Mouse (Mus musculus): ENCODE data around the gene Lrig1. TPM values are rescaled to one million over a fixed set of nuclear protein-coding genes. Genes with fewer than 3 reads are reported as not detected.

Gene Lrig1
- polyA plus RNA-seq, 1 experiment from 2014 or later = 23.8 TPM

DNA sequence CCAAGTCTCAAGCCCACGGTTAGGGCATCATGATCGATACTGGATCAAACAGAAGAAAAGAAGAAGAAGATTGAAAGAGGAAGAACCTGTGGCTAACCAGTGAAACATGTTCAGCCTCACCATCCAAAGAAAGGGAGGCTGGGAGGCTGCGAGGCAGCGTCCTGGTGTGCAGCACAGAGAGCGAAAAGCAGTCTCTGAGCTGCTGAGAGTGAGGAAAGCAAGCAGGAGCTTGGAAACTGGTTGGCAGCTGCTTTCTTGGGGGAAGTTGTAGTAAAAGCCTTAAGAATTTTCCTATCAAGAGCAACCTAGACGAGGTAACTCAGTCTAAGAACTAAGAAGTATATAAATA, 17.7 kb downstream of the Lrig1 start:
- H3K4me3 ChIP-seq = no peak overlapping the region
- no peaks in the 10 kb centered on the region for H3K27me3 ChIP-seq
- H3K4me2 ChIP-seq = peak overlapping the region; percentile 27
- no peaks in the 10 kb centered on the region for H3K36me3 ChIP-seq
- ATAC-seq (ENCODE audit: low FRiP score, low read depth) = no peak
- no peaks in the 10 kb centered on the region for H3K9me3 ChIP-seq
- WGBS = 46% methylated on average over 6 of the region's 6 CpGs
- H3K9ac ChIP-seq = no peak overlapping the region
- H3K4me1 ChIP-seq (replicated peaks) = peaks cover 57% of the 10 kb centered on the region
- H3K27ac ChIP-seq (replicated peaks) = peak overlapping the region; percentile 27

DNA sequence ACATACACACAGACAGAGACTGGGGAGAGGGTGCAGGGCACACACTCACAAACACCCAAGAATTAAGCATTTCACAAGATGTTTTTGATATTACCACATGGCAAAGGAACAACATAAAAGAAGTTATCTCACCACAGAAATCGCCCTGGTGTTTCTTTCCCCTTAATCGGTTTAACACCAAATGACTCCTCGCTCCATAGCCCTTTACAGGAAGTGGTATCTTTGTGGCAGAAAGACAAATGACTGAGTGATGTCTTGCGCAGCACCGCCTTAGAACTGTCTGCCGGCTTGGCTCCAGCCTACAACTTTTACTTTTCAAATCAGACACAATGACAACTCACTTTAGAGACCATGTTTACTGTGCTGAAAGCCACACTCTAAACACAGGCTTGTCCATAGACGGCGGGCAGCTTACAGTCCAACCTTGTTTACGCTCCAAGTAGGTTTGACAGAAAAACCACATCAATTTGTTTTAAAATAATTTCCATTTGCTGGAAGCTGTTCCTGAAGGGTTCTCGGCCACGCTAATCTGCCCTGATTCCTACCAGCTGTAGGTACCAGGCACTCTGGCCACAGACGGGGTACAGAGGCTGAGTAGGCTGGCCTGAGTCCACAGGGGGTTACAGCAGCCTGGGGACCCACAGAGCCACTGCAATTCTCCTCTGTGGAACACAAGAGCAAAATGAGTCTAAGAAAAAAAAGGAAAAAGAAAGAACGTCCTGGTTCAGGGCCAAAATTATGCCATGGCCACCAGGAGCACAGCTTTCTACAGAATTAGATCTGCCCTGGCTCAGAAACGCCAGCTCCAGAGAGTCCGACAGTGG, 18.3 kb downstream of the Lrig1 start:
- no peaks in the 10 kb centered on the region for H3K9me3 ChIP-seq
- ATAC-seq (ENCODE audit: low FRiP score, low read depth) = no peak
- peak overlapping the region; percentile 27 for H3K4me2 ChIP-seq
- no peak overlapping the region for H3K9ac ChIP-seq
- no peaks in the 10 kb centered on the region for H3K36me3 ChIP-seq
- no peaks in the 10 kb centered on the region for H3K27me3 ChIP-seq
- H3K27ac ChIP-seq (replicated peaks) = peak overlapping the region; percentile 27; the same call in 1 of the 2 replicates
- no peak overlapping the region for H3K4me3 ChIP-seq
- H3K4me1 ChIP-seq (replicated peaks) = peaks cover 63% of the 10 kb centered on the region
- 46% methylated on average over 15 of the region's 15 CpGs for WGBS

DNA sequence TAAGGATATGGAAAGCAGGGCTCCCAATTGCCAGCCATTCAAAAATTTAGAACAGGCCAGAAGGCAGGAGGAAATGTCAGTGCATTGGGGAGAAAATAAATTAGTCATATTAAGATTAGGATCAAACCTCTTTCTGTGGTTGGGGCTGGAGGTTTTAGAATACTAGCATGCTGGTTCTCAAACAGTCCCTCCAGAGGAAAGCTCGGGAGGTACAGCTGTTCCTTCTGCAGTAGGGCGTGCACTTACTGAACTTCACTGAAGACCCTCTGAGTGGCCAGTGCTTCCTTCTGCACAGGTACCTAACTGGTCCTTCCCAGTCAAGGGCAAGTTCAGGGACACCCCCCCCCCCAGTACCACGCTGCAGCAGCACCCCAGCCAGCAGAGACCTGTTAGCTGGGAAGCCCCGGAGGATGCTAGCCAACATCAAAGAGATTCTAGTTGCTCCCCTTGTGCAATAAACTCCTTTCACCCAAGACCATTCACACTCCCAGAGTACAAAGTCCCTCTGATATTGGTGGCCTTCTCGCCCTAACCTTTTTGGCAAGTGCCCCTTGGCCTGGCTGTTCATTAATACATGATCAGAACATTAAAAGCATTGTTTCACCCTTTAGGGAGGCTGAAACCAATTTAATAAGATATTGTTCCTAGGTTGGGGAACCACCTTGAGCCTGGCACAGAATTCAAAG, 19.1 kb downstream of the Lrig1 start:
- Histone ChIP-seq H3K27me3 (no peaks in the 10 kb centered on the region), H3K36me3 (no peaks in the 10 kb centered on the region), H3K9ac (no peak overlapping the region), H3K4me1 (replicated peaks) (peaks cover 70% of the 10 kb centered on the region), H3K4me3 (no peak overlapping the region), H3K4me2 (peak overlapping the region; percentile 27), H3K9me3 (no peaks in the 10 kb centered on the region), H3K27ac (replicated peaks) (peak overlapping the region; percentile 18; the same call in 1 of the 2 replicates)
- WGBS = 55% methylated on average over 5 of the region's 5 CpGs
- ATAC-seq (ENCODE audit: low FRiP score, low read depth) = no peak

DNA sequence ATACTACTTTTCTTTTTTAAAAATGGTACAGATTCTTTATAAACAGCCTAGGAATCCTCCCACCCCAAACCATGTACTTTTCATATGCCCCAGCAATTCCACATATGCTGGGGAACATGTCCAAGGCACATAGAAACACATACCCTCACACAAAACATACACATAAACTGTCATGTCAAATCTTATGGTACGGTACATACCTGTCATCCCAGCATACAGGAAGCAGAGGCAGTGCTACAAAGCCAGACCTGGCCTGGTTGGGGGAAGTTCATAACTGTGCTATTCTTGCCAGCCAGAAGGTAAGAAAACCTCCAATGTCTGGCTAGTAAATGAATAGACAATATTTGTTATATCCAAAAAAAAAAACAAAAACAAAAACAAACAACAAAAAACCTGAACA, 20.7 kb downstream of the Lrig1 start:
- Histone ChIP-seq H3K27me3 (no peaks in the 10 kb centered on the region), H3K36me3 (no peaks in the 10 kb centered on the region), H3K4me3 (no peak overlapping the region), H3K4me2 (peak overlapping the region; percentile 12; the same call in 1 of the 2 replicates), H3K9ac (no peak overlapping the region), H3K4me1 (replicated peaks) (peaks cover 55% of the 10 kb centered on the region), H3K27ac (replicated peaks) (no peak overlapping the region), H3K9me3 (no peaks in the 10 kb centered on the region)
- WGBS = 85% methylated on average over 1 of the region's 1 CpGs
- no peak for ATAC-seq (ENCODE audit: low FRiP score, low read depth)

DNA sequence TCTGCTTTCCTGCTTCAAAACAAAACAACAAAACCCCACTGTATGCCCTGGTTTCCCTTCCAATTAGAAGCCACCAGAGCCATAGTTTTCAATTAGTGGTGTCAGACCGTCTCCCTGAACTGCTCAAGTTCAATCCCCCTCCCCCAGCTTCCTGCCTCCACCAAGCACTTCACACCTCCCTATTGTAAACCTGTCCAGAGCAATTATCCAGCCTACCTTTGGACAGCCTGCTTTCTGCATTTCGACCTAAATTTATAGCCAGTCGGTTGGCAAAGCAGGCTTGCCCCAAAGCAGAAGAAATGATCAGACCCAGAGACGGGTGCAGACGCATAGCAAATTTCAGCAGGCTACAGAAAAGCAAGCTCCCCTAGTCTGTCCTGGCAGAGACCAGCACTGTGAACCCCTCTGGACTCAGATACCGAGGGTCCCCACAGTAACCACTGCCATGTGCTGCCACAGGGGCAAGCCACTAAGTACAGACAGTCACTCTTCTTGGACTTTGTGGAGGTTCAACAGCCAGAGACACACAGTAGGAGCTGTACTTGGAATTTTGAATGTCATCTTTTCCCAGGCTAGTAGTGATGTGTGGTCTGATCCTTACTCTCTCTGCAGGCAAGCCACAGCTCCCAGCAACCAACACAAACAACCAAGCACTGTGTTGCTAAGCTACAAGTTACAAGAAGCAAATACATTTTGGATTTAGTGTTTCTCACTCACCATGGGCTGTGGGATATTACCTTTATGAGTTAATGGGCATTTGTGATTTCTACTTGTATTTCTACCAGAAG, 21.4 kb downstream of the Lrig1 start:
- no peak overlapping the region; the same call in 1 of the 2 replicates for H3K27ac ChIP-seq (replicated peaks)
- WGBS = 38% methylated on average over 6 of the region's 6 CpGs
- no peaks in the 10 kb centered on the region for H3K27me3 ChIP-seq
- H3K4me2 ChIP-seq = peak overlapping the region; percentile 12; the same call in 1 of the 2 replicates
- H3K9ac ChIP-seq = no peak overlapping the region
- no peak overlapping the region for H3K4me3 ChIP-seq
- ATAC-seq (ENCODE audit: low FRiP score, low read depth) = no peak
- H3K9me3 ChIP-seq = no peaks in the 10 kb centered on the region
- peaks cover 54% of the 10 kb centered on the region for H3K4me1 ChIP-seq (replicated peaks)
- H3K36me3 ChIP-seq = no peaks in the 10 kb centered on the region

DNA sequence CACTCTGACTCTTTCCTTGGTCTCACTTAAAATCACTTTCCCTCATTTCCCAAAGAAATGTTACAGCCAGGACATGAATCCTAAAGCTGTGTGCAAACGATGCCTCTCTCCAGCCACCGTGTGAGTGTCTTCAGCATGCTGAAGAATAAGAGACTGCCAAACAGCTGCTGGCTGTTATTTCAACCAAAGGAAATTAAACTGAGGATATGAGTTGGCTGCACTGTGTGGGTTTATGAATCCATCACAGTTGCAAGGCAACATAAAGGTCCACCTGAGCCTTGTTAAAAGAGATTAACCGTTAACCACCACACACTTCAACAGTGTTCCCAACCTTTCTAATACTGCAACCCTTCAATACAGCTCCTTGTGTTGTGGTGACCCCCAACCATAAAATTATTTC, 22.5 kb downstream of the Lrig1 start:
- Histone ChIP-seq H3K36me3 (no peaks in the 10 kb centered on the region), H3K9me3 (no peaks in the 10 kb centered on the region), H3K9ac (peak overlapping the region; percentile 20; the same call in 1 of the 2 replicates), H3K4me1 (replicated peaks) (peaks cover 55% of the 10 kb centered on the region), H3K4me3 (no peak overlapping the region), H3K27ac (replicated peaks) (no peak overlapping the region), H3K27me3 (no peaks in the 10 kb centered on the region), H3K4me2 (peak overlapping the region; percentile 5; the same call in 1 of the 2 replicates)
- 40% methylated on average over 3 of the region's 3 CpGs for WGBS
- no peak for ATAC-seq (ENCODE audit: low FRiP score, low read depth)

DNA sequence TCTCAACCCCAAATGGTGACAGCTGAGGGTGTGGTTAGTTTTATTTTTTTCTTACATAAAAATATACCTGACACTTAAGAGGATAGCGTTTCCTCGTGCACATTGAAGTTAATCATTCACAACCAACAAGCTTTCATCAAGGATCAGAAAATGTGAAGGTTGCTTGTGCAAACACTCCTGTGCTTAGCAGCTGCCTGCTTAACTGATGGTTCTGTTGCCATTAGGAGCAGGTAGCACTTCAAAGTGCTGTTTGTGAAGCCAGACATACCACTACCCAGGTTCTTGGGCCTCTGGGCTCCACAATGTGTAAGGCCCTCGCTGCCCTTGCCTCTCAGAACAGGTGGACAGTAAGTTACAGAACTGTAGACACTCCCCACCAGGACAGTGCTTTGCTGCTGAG, 23.1 kb downstream of the Lrig1 start:
- H3K4me2 ChIP-seq = peak overlapping the region; percentile 5; the same call in 1 of the 2 replicates
- no peaks in the 10 kb centered on the region for H3K9me3 ChIP-seq
- H3K27ac ChIP-seq (replicated peaks) = no peak overlapping the region
- peak overlapping the region; percentile 20; the same call in 1 of the 2 replicates for H3K9ac ChIP-seq
- H3K4me3 ChIP-seq = no peak overlapping the region
- H3K36me3 ChIP-seq = no peaks in the 10 kb centered on the region
- H3K4me1 ChIP-seq (replicated peaks) = peaks cover 50% of the 10 kb centered on the region
- no peaks in the 10 kb centered on the region for H3K27me3 ChIP-seq
- ATAC-seq (ENCODE audit: low FRiP score, low read depth) = no peak
- 71% methylated on average over 3 of the region's 3 CpGs for WGBS

DNA sequence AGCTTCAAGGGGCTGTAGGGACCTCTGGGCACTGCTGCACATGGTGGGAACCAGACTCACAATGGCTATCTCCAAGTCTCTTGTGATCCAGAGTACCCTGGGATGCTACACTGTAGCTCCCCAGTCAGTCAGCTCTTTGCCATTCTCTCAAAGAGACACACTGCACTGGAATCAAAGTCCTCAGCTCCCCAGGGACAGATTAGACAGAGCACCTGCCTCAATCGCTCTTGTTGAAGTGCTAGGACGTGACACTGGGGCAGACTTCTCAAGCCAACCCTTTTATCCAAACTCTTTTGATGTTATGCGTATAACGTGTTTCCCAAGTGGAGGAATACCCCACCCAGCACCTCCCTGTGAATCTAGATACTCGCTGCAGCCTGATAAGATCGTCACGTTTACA, 23.7 kb downstream of the Lrig1 start:
- WGBS = 41% methylated on average over 7 of the region's 7 CpGs
- Histone ChIP-seq H3K27me3 (no peaks in the 10 kb centered on the region), H3K9me3 (no peaks in the 10 kb centered on the region), H3K4me2 (peak overlapping the region; percentile 5; the same call in 1 of the 2 replicates), H3K4me3 (no peak overlapping the region), H3K36me3 (no peaks in the 10 kb centered on the region), H3K27ac (replicated peaks) (no peak overlapping the region), H3K9ac (no peak overlapping the region), H3K4me1 (replicated peaks) (peaks cover 46% of the 10 kb centered on the region)
- ATAC-seq (ENCODE audit: low FRiP score, low read depth) = no peak

DNA sequence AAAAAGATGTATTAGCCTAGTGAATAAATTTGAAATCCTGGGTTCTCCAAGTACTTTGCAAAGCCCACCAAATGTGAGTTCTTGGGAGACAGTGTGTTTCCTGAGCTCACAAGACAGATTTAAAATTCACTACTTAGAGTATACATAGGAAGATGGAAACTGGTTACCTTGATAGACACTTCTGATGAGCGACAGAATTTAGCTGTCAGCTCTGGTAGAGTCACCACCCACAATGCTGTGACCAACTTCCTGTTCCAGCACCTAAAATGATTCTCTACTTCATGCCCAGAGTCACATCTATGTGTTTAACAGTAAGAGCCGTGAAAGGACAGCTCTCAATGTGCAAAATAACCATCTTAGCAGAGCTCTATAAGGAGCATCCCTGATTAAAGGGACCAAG, 27.5 kb downstream of the Lrig1 start:
- H3K4me2 ChIP-seq = no peak overlapping the region
- H3K27me3 ChIP-seq = no peaks in the 10 kb centered on the region
- no peak for ATAC-seq (ENCODE audit: low FRiP score, low read depth)
- no peaks in the 10 kb centered on the region for H3K36me3 ChIP-seq
- peaks cover 40% of the 10 kb centered on the region for H3K4me1 ChIP-seq (replicated peaks)
- no peak overlapping the region for H3K27ac ChIP-seq (replicated peaks)
- H3K4me3 ChIP-seq = no peak overlapping the region
- no peaks in the 10 kb centered on the region for H3K9me3 ChIP-seq
- no peak overlapping the region for H3K9ac ChIP-seq
- WGBS = 93% methylated on average over 2 of the region's 2 CpGs

DNA sequence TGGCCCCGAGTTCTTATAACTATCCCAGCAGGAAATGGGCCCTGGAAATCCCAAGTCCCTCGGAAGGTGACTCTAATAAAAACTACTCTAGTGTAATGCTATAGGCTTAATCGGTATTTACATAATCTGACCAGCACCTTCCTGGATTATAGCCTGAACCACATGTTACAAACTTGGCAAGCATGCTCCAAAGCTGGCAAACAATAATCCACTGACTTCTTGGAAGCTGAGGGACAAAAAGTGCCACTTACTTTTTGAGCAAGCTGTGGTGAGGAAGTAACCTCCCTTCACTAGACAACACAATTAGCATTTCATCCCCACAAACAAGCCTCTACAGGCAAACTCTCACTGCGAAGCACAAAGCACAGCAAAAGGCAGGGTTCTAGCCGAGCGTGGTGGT, 30.6 kb downstream of the Lrig1 start:
- Histone ChIP-seq H3K4me2 (no peak overlapping the region), H3K4me1 (replicated peaks) (peaks cover 39% of the 10 kb centered on the region), H3K27me3 (no peaks in the 10 kb centered on the region), H3K9me3 (no peaks in the 10 kb centered on the region), H3K27ac (replicated peaks) (0 out of 2 replicates have a peak overlapping the region, but pooled peaks have one; percentile 11), H3K36me3 (no peaks in the 10 kb centered on the region), H3K4me3 (no peak overlapping the region), H3K9ac (no peak overlapping the region)
- 68% methylated on average over 6 of the region's 6 CpGs for WGBS
- no peak for ATAC-seq (ENCODE audit: low FRiP score, low read depth)

DNA sequence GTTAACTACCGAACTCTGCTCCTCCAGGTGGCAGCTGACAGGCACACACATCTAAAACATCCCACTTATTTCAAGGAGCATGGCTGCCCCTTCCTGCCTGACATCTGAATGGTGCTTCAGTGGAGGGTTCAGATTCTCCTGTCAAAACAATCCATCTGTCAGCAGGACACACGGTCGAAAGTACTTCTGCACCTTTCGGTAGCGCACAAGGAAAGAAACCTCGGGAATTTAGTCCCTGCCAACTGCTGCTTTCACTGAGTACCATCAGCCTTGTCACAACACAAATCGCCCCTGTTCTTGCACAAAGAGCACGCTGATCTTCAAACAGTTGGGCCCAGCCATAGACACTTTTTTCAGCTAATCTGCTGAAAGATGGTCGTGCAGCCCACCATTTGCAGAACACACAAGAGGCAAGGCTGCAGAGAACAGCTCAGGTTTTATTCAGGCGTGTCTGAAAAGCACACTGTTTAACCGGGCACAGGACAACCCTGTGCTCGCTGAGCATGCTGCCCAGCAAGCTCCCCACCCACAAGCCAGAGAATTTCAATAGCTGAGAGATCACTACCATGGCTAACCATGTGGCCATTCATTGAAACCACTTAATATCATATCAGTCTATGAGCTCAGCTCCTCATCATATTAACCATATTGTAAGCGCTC, 31.6 kb downstream of the Lrig1 start:
- Histone ChIP-seq H3K36me3 (no peaks in the 10 kb centered on the region), H3K9me3 (no peaks in the 10 kb centered on the region), H3K4me2 (peak overlapping the region; percentile 12), H3K4me1 (replicated peaks) (peaks cover 30% of the 10 kb centered on the region), H3K27ac (replicated peaks) (no peak overlapping the region), H3K27me3 (no peaks in the 10 kb centered on the region), H3K4me3 (no peak overlapping the region), H3K9ac (no peak overlapping the region)
- WGBS = 32% methylated on average over 13 of the region's 13 CpGs
- peak; percentile 28; the same call in 1 of the 2 replicates for ATAC-seq (ENCODE audit: low FRiP score, low read depth)

Data from hindbrain, embryonic 15.5 days (tissue).